Mouse (Mus musculus): Measurements from ENCODE around the gene Arhgap1.
A peak's percentile ranks its signal among the peaks of the same experiment; 100 is the strongest.

Arhgap1 gene

GRCm38 (mm10) chr2:91646733-91647132 lies 2.9 kb upstream of the Arhgap1 start:
- DNase-seq (ENCODE audit: low spot score in 2 of 2): peak; percentile 54 to 71

- no peak for DNase-seq (ENCODE audit: low spot score in 2 of 2)
Measured at GRCm38 (mm10) chr2:91649152-91649551, 508 bp upstream of the Arhgap1 start.

GRCm38 (mm10) chr2:91650360-91650995 lies 818 bp downstream of the Arhgap1 start:
- no peak for DNase-seq (ENCODE audit: low spot score in 2 of 2)

- no peak for DNase-seq (ENCODE audit: low spot score in 2 of 2)
Measured at GRCm38 (mm10) chr2:91651458-91652258, 2.0 kb downstream of the Arhgap1 start.

- no peak for DNase-seq (ENCODE audit: low spot score in 2 of 2)
Measured at GRCm38 (mm10) chr2:91652863-91653262, 3.2 kb downstream of the Arhgap1 start.

GRCm38 (mm10) chr2:91655388-91655787 lies 5.7 kb downstream of the Arhgap1 start:
- no peak for DNase-seq (ENCODE audit: low spot score in 2 of 2)

- no peak for DNase-seq (ENCODE audit: low spot score in 2 of 2)
Measured at GRCm38 (mm10) chr2:91655827-91656226, 6.2 kb downstream of the Arhgap1 start.

GRCm38 (mm10) chr2:91656774-91657173 lies 7.1 kb downstream of the Arhgap1 start:
- DNase-seq (ENCODE audit: low spot score in 2 of 2): no peak

- no peak for DNase-seq (ENCODE audit: low spot score in 2 of 2)
Measured at GRCm38 (mm10) chr2:91659657-91660056, 10.0 kb downstream of the Arhgap1 start.

GRCm38 (mm10) chr2:91660981-91661380 lies 11.3 kb downstream of the Arhgap1 start:
- DNase-seq (ENCODE audit: low spot score in 2 of 2): no peak

GRCm38 (mm10) chr2:91664780-91665179 lies 15.1 kb downstream of the Arhgap1 start:
- DNase-seq (ENCODE audit: low spot score in 2 of 2): no peak

GRCm38 (mm10) chr2:91666386-91666910 lies 16.8 kb downstream of the Arhgap1 start:
- no peak for DNase-seq (ENCODE audit: low spot score in 2 of 2)

- no peak for DNase-seq (ENCODE audit: low spot score in 2 of 2)
Measured at GRCm38 (mm10) chr2:91667747-91668146, 18.1 kb downstream of the Arhgap1 start.

GRCm38 (mm10) chr2:91669326-91669725 lies 19.7 kb downstream of the Arhgap1 start:
- no peak for DNase-seq (ENCODE audit: low spot score in 2 of 2)

GRCm38 (mm10) chr2:91670038-91670437 lies 20.4 kb downstream of the Arhgap1 start:
- DNase-seq (ENCODE audit: low spot score in 2 of 2): no peak

GRCm38 (mm10) chr2:91673587-91673986 lies 23.9 kb downstream of the Arhgap1 start:
- DNase-seq (ENCODE audit: low spot score in 2 of 2): no peak

GRCm38 (mm10) chr2:91674895-91675294 lies 25.2 kb downstream of the Arhgap1 start:
- DNase-seq (ENCODE audit: low spot score in 2 of 2): no peak

GRCm38 (mm10) chr2:91676420-91676819 lies 26.8 kb downstream of the Arhgap1 start:
- no peak for DNase-seq (ENCODE audit: low spot score in 2 of 2)

- no peak for DNase-seq (ENCODE audit: low spot score in 2 of 2)
Measured at GRCm38 (mm10) chr2:91676961-91677360, 27.3 kb downstream of the Arhgap1 start.

- DNase-seq (ENCODE audit: low spot score in 2 of 2): no peak
Measured at GRCm38 (mm10) chr2:91682850-91683249, 33.2 kb downstream of the Arhgap1 start.

GRCm38 (mm10) chr2:91683919-91684318 lies 34.3 kb downstream of the Arhgap1 start:
- no peak for DNase-seq (ENCODE audit: low spot score in 2 of 2)

GRCm38 (mm10) chr2:91689452-91689851 lies 39.8 kb downstream of the Arhgap1 start:
- DNase-seq (ENCODE audit: low spot score in 2 of 2): no peak
